Mouse (Mus musculus): ENCODE results near the gene Gstt2. TPM values are rescaled to one million over a fixed set of nuclear protein-coding genes. Genes with fewer than 3 reads are reported as not detected.

Gene Gstt2
- polyA plus RNA-seq (2015; fragmentation: Nextera tagmentation; extraction: Ambion mirVana): 15.5 and 16.2 TPM in 2 replicates

- no peaks in the 10 kb centered on the region for H3K27me3 ChIP-seq (ENCODE audit: control insufficient read depth, insufficient read depth, low read length)
- H3K4me2 ChIP-seq (ENCODE audit: low read depth, low read length): peak within 1 kb of the TSS; percentile 82
- WGBS: under 1% methylated on average over 21 of the region's 21 CpGs
- ATAC-seq (replicated peaks; ENCODE audit: extremely low read depth, insufficient read depth, low FRiP score): peak; percentile 81
- H3K4me3 ChIP-seq (ENCODE audit: low read length): peak within 1 kb of the TSS; percentile 62
- peaks cover 26% of the 10 kb centered on the region for H3K4me1 ChIP-seq (ENCODE audit: control insufficient read depth, insufficient read depth, low read length)
- peak within 1 kb of the TSS; percentile 79 for H3K9ac ChIP-seq (ENCODE audit: low read length)
- no peaks in the 10 kb centered on the region for H3K9me3 ChIP-seq (replicated peaks; ENCODE audit: control insufficient read depth, low read length)
- H3K27ac ChIP-seq (ENCODE audit: low read length): peak within 1 kb of the TSS; percentile 73
- no peaks in the 10 kb centered on the region for H3K36me3 ChIP-seq (ENCODE audit: control insufficient read depth, insufficient read depth)
Observed at GRCm38 (mm10) chr10:75837248-75837759, at the start of gene Gstt2. Gene Gstt2 (minus strand): TSS chr10:75837424.

- no peak for ATAC-seq (replicated peaks; ENCODE audit: extremely low read depth, insufficient read depth, low FRiP score)
- no peaks in the 10 kb centered on the region for H3K27me3 ChIP-seq (ENCODE audit: control insufficient read depth, insufficient read depth, low read length)
Observed at GRCm38 (mm10) chr10:75884742-75885141, 47.5 kb upstream of the Gstt2 start.

GRCm38 (mm10) chr10:75883232-75883552, 46.0 kb upstream of the Gstt2 start:
- under 1% methylated on average over 10 of the region's 10 CpGs for WGBS

More at GRCm38 (mm10) chr10:75884742-75885141, 47.5 kb upstream of the Gstt2 start:
- Histone ChIP-seq H3K4me3 (ENCODE audit: low read length) (no peak overlapping the region), H3K36me3 (ENCODE audit: control insufficient read depth, insufficient read depth) (no peaks in the 10 kb centered on the region), H3K9ac (ENCODE audit: low read length) (no peak overlapping the region), H3K9me3 (replicated peaks; ENCODE audit: control insufficient read depth, low read length) (no peaks in the 10 kb centered on the region), H3K27ac (ENCODE audit: low read length) (no peak overlapping the region), H3K4me1 (ENCODE audit: control insufficient read depth, insufficient read depth, low read length) (peaks cover 7% of the 10 kb centered on the region; the same call in 1 of the 2 replicates), H3K4me2 (ENCODE audit: low read depth, low read length) (no peak overlapping the region)
- 91% methylated on average over 8 of the region's 8 CpGs for WGBS

GRCm38 (mm10) chr10:75882433-75883231, 45.4 kb upstream of the Gstt2 start:
- Histone ChIP-seq H3K27me3 (ENCODE audit: control insufficient read depth, insufficient read depth, low read length) (no peaks in the 10 kb centered on the region), H3K27ac (ENCODE audit: low read length) (no peak overlapping the region), H3K9ac (ENCODE audit: low read length) (peak overlapping the region; percentile 18), H3K4me1 (ENCODE audit: control insufficient read depth, insufficient read depth, low read length) (0 out of 2 replicates have a peak, but pooled peaks cover 4% of the 10 kb centered on the region), H3K36me3 (ENCODE audit: control insufficient read depth, insufficient read depth) (no peaks in the 10 kb centered on the region), H3K4me3 (ENCODE audit: low read length) (no peak overlapping the region), H3K9me3 (replicated peaks; ENCODE audit: control insufficient read depth, low read length) (no peaks in the 10 kb centered on the region), H3K4me2 (ENCODE audit: low read depth, low read length) (peak overlapping the region; percentile 54)
- 15% methylated on average over 15 of the region's 15 CpGs for WGBS
- no peak for ATAC-seq (replicated peaks; ENCODE audit: extremely low read depth, insufficient read depth, low FRiP score)

More at GRCm38 (mm10) chr10:75883232-75883552, 46.0 kb upstream of the Gstt2 start:
- Histone ChIP-seq H3K36me3 (ENCODE audit: control insufficient read depth, insufficient read depth) (no peaks in the 10 kb centered on the region), H3K4me3 (ENCODE audit: low read length) (no peak overlapping the region), H3K27me3 (ENCODE audit: control insufficient read depth, insufficient read depth, low read length) (no peaks in the 10 kb centered on the region), H3K9me3 (replicated peaks; ENCODE audit: control insufficient read depth, low read length) (no peaks in the 10 kb centered on the region), H3K4me2 (ENCODE audit: low read depth, low read length) (peak overlapping the region; percentile 54), H3K9ac (ENCODE audit: low read length) (peak overlapping the region; percentile 18), H3K4me1 (ENCODE audit: control insufficient read depth, insufficient read depth, low read length) (0 out of 2 replicates have a peak, but pooled peaks cover 4% of the 10 kb centered on the region), H3K27ac (ENCODE audit: low read length) (no peak overlapping the region)
- ATAC-seq (replicated peaks; ENCODE audit: extremely low read depth, insufficient read depth, low FRiP score): peak; percentile 77

- no peaks in the 10 kb centered on the region for H3K36me3 ChIP-seq (ENCODE audit: control insufficient read depth, insufficient read depth)
- no peak overlapping the region for H3K4me3 ChIP-seq (ENCODE audit: low read length)
- no peak overlapping the region for H3K9ac ChIP-seq (ENCODE audit: low read length)
- H3K9me3 ChIP-seq (replicated peaks; ENCODE audit: control insufficient read depth, low read length): no peaks in the 10 kb centered on the region
- H3K4me1 ChIP-seq (ENCODE audit: control insufficient read depth, insufficient read depth, low read length): 0 out of 2 replicates have a peak, but pooled peaks cover 4% of the 10 kb centered on the region
- no peak overlapping the region for H3K27ac ChIP-seq (ENCODE audit: low read length)
- no peak overlapping the region for H3K4me2 ChIP-seq (ENCODE audit: low read depth, low read length)
- no peaks in the 10 kb centered on the region for H3K27me3 ChIP-seq (ENCODE audit: control insufficient read depth, insufficient read depth, low read length)
- 29% methylated on average over 20 of the region's 20 CpGs for WGBS
- no peak for ATAC-seq (replicated peaks; ENCODE audit: extremely low read depth, insufficient read depth, low FRiP score)
Observed at GRCm38 (mm10) chr10:75881578-75882432, 44.6 kb upstream of the Gstt2 start.

GRCm38 (mm10) chr10:75880771-75881577, 43.8 kb upstream of the Gstt2 start:
- Histone ChIP-seq H3K27ac (ENCODE audit: low read length) (no peak overlapping the region), H3K9ac (ENCODE audit: low read length) (no peak overlapping the region), H3K4me2 (ENCODE audit: low read depth, low read length) (no peak overlapping the region), H3K9me3 (replicated peaks; ENCODE audit: control insufficient read depth, low read length) (no peaks in the 10 kb centered on the region), H3K4me1 (ENCODE audit: control insufficient read depth, insufficient read depth, low read length) (0 out of 2 replicates have a peak, but pooled peaks cover 4% of the 10 kb centered on the region), H3K4me3 (ENCODE audit: low read length) (no peak overlapping the region), H3K36me3 (ENCODE audit: control insufficient read depth, insufficient read depth) (no peaks in the 10 kb centered on the region), H3K27me3 (ENCODE audit: control insufficient read depth, insufficient read depth, low read length) (no peaks in the 10 kb centered on the region)
- WGBS: 60% methylated on average over 6 of the region's 6 CpGs
- ATAC-seq (replicated peaks; ENCODE audit: extremely low read depth, insufficient read depth, low FRiP score): no peak

GRCm38 (mm10) chr10:75880351-75880750, 43.1 kb upstream of the Gstt2 start:
- H3K4me2 ChIP-seq (ENCODE audit: low read depth, low read length): no peak overlapping the region
- WGBS: 92% methylated on average over 10 of the region's 10 CpGs
- H3K9me3 ChIP-seq (replicated peaks; ENCODE audit: control insufficient read depth, low read length): no peaks in the 10 kb centered on the region
- ATAC-seq (replicated peaks; ENCODE audit: extremely low read depth, insufficient read depth, low FRiP score): no peak
- H3K27me3 ChIP-seq (ENCODE audit: control insufficient read depth, insufficient read depth, low read length): no peaks in the 10 kb centered on the region
- H3K4me1 ChIP-seq (ENCODE audit: control insufficient read depth, insufficient read depth, low read length): 0 out of 2 replicates have a peak, but pooled peaks cover 4% of the 10 kb centered on the region
- H3K9ac ChIP-seq (ENCODE audit: low read length): no peak overlapping the region
- H3K27ac ChIP-seq (ENCODE audit: low read length): no peak overlapping the region
- H3K4me3 ChIP-seq (ENCODE audit: low read length): no peak overlapping the region
- no peaks in the 10 kb centered on the region for H3K36me3 ChIP-seq (ENCODE audit: control insufficient read depth, insufficient read depth)

- H3K4me2 ChIP-seq (ENCODE audit: low read depth, low read length): no peak overlapping the region
- no peaks in the 10 kb centered on the region for H3K36me3 ChIP-seq (ENCODE audit: control insufficient read depth, insufficient read depth)
- H3K27ac ChIP-seq (ENCODE audit: low read length): no peak overlapping the region
- WGBS: 71% methylated on average over 3 of the region's 3 CpGs
- no peak for ATAC-seq (replicated peaks; ENCODE audit: extremely low read depth, insufficient read depth, low FRiP score)
- H3K9ac ChIP-seq (ENCODE audit: low read length): no peak overlapping the region
- no peak overlapping the region for H3K4me3 ChIP-seq (ENCODE audit: low read length)
- H3K27me3 ChIP-seq (ENCODE audit: control insufficient read depth, insufficient read depth, low read length): no peaks in the 10 kb centered on the region
- no peaks in the 10 kb centered on the region for H3K9me3 ChIP-seq (replicated peaks; ENCODE audit: control insufficient read depth, low read length)
- 0 out of 2 replicates have a peak, but pooled peaks cover 4% of the 10 kb centered on the region for H3K4me1 ChIP-seq (ENCODE audit: control insufficient read depth, insufficient read depth, low read length)
Observed at GRCm38 (mm10) chr10:75878836-75879235, 41.6 kb upstream of the Gstt2 start.
